Mouse (Mus musculus) liver, embryonic 13.5 days (tissue): Measurements from ENCODE around the gene Abcc12. TPM values are rescaled to one million over a fixed set of nuclear protein-coding genes. Genes with fewer than 3 reads are reported as not detected.

Source experiments
- ATAC-seq: fragments of 200-750 bp; cut with Nextera tagmentation; 2 replicates; pipeline ENCODE4 v1.8.0; 2017; ENCODE audit warnings: low read depth, mild to moderate bottlenecking, moderate number of reproducible peaks, moderate library complexity
- DNase-seq: peaks from one replicate; pipeline ENCODE4 v3.0.0; 2022
- H3K27ac ChIP-seq: fragments of 300-500 bp; sonication (generic); 2 replicates; pipeline ENCODE4 v1.5.1; 2015; ENCODE audit warnings: moderate library complexity, mild to moderate bottlenecking, inconsistent platforms
- H3K27me3 ChIP-seq: fragments of 300-500 bp; sonication (generic); 2 replicates; pipeline ENCODE4 v1.6.1; 2015; ENCODE audit warnings: mild to moderate bottlenecking, inconsistent platforms
- H3K36me3 ChIP-seq: fragments of 300-500 bp; sonication (generic); 2 replicates; pipeline ENCODE4 v1.6.1; 2015; ENCODE audit warnings: mild to moderate bottlenecking, inconsistent platforms
- H3K4me1 ChIP-seq: fragments of 300-500 bp; sonication (generic); replicated peaks from 2 replicates; pipeline ENCODE4 v1.6.1; 2015; ENCODE audit warnings: inconsistent platforms
- H3K4me2 ChIP-seq: fragments of 300-500 bp; sonication (generic); 2 replicates; pipeline ENCODE4 v1.6.1; 2015; ENCODE audit warnings: inconsistent platforms, mild to moderate bottlenecking, moderate library complexity
- H3K4me3 ChIP-seq: fragments of 300-500 bp; sonication (generic); replicated peaks from 2 replicates; pipeline ENCODE4 v1.5.1; 2015; ENCODE audit warnings: mild to moderate bottlenecking, inconsistent platforms
- H3K9ac ChIP-seq: fragments of 300-500 bp; sonication (generic); 2 replicates; pipeline ENCODE4 v1.6.1; 2015; ENCODE audit warnings: mild to moderate bottlenecking, inconsistent platforms
- H3K9me3 ChIP-seq: fragments of 300-500 bp; sonication (generic); replicated peaks from 2 replicates; pipeline ENCODE4 v1.6.1; 2016; ENCODE audit warnings: inconsistent platforms
- WGBS: fragments of 180-500 bp; shearing (Covaris S2); methylation state at CpG from one replicate; pipeline ENCODE4 v1.1.7; 2015; ENCODE audit not compliant: insufficient replicate concordance; 5-methylcytosine and 5-hydroxymethylcytosine counted together
- polyA plus RNA-seq: library from polyadenylated mRNA; unstranded; fragments of >200 nt; fragmentation: Nextera tagmentation; extraction: Ambion mirVana; gene quantifications from 2 replicates; pipeline ENCODE4 v1.2.1, GENCODE M21; 2015

The Abcc12 gene
- polyA plus RNA-seq, 1 experiment from 2014 or later, result not detected

DNA sequence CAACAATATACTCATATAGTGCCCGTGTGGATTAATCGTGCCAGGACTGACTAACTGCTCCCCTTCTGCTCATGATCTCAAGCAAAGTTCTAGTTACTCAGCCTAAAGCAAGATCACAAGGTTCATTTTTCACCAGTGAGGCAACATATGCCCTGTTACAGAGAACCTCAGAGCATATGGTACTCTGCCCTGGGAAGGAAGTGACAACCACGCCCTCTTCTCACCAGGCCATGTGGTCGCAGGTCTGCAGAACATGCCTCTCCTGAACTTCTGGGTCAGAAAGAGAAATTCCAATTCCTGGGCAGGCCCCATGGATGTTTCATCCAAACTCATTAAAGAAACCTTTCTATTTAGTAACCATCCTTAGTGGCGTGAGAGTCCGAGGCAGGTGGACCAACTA lies 39.6 kb downstream of the Abcc12 start:
- Histone ChIP-seq H3K4me3 (no peak overlapping the region), H3K9me3 (0 out of 2 replicates have a peak, but pooled peaks cover 5% of the 10 kb centered on the region), H3K9ac (no peak overlapping the region), H3K27me3 (no peaks in the 10 kb centered on the region), H3K4me1 (peaks cover 5% of the 10 kb centered on the region; the same call in 1 of the 2 replicates), H3K27ac (no peak overlapping the region), H3K36me3 (no peaks in the 10 kb centered on the region), H3K4me2 (no peak overlapping the region)
- WGBS, result 72% methylated on average over 6 of the region's 6 CpGs
- ATAC-seq, result no peak
- DNase-seq, result no peak

DNA sequence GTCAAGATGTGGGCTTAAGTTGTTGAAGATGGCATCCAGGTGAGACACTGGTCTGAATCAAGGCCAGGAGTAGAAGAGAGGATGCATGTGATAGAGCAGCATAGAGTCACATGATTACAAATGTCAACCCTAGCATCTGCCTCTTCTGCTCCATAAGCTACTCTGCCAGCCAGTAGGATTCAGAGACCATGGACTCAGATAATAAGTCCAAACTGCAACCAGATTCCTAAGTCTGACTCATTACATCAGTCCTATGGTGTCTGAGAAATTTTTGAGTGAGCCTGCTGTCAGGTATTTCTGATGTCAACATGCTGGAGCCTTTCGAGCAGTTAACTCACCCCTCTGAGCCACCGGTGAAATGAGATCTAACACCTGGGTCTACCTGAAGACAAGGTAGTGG lies 40.1 kb downstream of the Abcc12 start:
- DNase-seq (no peak), ATAC-seq (no peak)
- Histone ChIP-seq H3K9me3 (0 out of 2 replicates have a peak, but pooled peaks cover 5% of the 10 kb centered on the region), H3K27ac (no peak overlapping the region), H3K4me1 (peaks cover 5% of the 10 kb centered on the region; the same call in 1 of the 2 replicates), H3K9ac (no peak overlapping the region), H3K4me3 (no peak overlapping the region), H3K27me3 (no peaks in the 10 kb centered on the region), H3K4me2 (no peak overlapping the region), H3K36me3 (no peaks in the 10 kb centered on the region)
- 84% methylated on average over 2 of the region's 2 CpGs for WGBS

DNA sequence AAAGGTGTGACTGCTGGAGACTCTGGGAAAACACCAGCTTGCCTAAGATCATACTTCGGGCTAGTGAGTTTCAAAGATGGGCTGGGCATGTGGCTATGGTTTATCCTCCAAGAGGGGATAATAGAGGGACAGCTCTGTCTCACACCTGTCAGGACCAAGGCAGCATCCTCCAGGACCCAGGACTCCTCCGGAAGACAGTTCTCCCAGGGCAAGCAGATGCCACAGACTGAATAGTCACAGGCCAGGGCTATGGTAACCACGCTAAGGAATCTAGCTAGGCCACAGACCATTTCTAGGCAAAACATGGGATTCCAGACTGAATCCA lies 43.9 kb downstream of the Abcc12 start:
- no peak for DNase-seq
- Histone ChIP-seq H3K36me3 (no peaks in the 10 kb centered on the region), H3K4me2 (no peak overlapping the region), H3K4me3 (no peak overlapping the region), H3K4me1 (peaks cover 5% of the 10 kb centered on the region; the same call in 1 of the 2 replicates), H3K9me3 (no peaks in the 10 kb centered on the region), H3K9ac (no peak overlapping the region), H3K27ac (no peak overlapping the region), H3K27me3 (no peaks in the 10 kb centered on the region)
- 40% methylated on average over 3 of the region's 3 CpGs for WGBS
- ATAC-seq, result no peak

DNA sequence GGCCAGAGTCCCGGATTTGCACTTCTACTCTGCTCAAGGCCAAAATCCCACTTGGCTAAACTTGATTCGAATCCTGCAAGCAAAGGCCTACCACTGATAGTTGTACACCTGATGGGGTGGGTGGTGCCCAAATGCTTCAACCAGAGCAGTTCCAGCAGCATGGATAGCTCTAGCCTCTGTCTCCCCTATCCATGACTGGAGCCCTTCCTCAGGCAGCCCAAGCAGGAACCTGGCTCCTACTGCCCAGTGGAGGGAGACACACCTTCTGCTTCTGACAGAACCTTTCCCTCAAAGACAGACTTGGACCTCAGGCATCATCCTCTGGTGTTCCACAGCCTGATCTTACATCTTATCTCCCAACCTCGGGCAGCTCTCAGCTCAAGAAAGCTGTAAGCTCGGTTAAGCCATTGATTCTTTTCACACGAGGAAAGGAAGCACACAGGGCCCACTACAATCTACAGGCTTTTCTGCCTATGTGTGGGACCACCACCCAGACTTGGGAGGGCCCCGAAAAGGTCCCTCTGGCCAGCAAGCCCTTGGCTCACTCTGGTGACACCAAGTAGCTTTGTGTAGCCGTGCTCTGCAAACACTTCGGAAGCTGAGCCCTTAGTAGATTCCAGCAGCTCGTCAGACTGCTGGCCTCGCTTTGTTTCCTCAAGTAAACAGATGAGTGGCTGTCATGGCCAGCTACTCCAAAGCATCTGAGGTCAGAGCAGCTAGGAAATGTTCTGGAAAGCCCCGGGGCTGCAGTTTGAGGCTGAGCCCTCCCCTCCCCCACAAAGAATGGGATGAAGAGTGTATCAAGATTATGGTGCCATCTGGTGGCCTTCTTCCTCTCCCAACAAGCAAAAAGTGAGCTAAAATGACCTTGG lies 44.5 kb downstream of the Abcc12 start:
- Histone ChIP-seq H3K27me3 (no peaks in the 10 kb centered on the region), H3K9ac (no peak overlapping the region), H3K4me3 (no peak overlapping the region), H3K9me3 (no peaks in the 10 kb centered on the region), H3K27ac (no peak overlapping the region), H3K4me2 (no peak overlapping the region), H3K4me1 (peaks cover 5% of the 10 kb centered on the region; the same call in 1 of the 2 replicates), H3K36me3 (no peaks in the 10 kb centered on the region)
- no peak for ATAC-seq
- no peak for DNase-seq
- 34% methylated on average over 11 of the region's 11 CpGs for WGBS

DNA sequence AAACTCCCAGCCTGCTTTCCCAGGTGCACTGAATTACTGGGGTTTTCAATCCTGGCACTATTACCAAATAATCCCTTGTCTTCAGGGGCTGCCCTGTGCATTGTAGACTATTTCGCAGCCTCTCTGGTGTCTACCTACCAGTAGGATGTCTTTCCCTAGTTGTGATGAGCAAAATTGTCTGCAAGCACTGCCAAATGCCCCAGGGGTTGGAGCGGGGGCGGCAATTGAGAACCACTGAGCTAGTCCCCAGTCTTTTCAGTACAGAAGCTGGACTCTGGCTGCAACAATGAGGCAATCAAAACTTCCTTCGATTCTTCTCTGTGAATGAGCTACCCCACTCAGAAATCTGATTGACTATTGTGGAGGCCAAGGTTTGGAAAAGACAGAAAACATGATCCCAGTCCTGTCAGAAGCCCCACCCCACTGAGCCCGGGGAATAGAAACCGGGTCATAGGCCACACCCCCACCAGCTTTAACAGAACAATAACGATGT lies 45.4 kb downstream of the Abcc12 start:
- no peaks in the 10 kb centered on the region for H3K27me3 ChIP-seq
- H3K4me2 ChIP-seq, result no peak overlapping the region
- no peaks in the 10 kb centered on the region for H3K9me3 ChIP-seq
- no peak overlapping the region for H3K4me3 ChIP-seq
- no peak for ATAC-seq
- H3K27ac ChIP-seq, result no peak overlapping the region
- no peak for DNase-seq
- no peak overlapping the region for H3K9ac ChIP-seq
- no peaks in the 10 kb centered on the region for H3K36me3 ChIP-seq
- H3K4me1 ChIP-seq, result peaks cover 5% of the 10 kb centered on the region; the same call in 1 of the 2 replicates
- WGBS, result 46% methylated on average over 7 of the region's 7 CpGs

DNA sequence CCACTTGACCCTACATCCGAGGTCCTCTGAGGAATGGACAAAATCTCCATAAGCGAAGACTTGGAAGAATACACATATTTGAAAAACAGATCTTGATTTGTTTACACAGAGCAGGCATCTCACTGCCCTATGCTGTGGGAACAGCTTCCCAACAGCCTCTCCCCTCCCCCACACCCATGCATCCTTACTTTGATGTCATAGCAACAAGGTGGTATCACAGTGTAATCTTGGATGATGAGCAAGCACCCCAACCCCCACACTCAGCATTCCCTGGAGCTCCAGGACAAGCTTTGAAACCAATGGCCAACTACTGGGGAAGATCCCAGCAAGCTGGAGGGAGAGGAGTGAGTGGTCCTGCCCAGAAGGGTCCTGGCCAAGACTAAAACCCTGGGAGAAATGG lies 50.8 kb downstream of the Abcc12 start:
- no peak for DNase-seq
- ATAC-seq, result no peak
- Histone ChIP-seq H3K4me3 (no peak overlapping the region), H3K4me2 (no peak overlapping the region), H3K9ac (no peak overlapping the region), H3K36me3 (no peaks in the 10 kb centered on the region), H3K27ac (no peak overlapping the region), H3K9me3 (no peaks in the 10 kb centered on the region), H3K4me1 (no peaks in the 10 kb centered on the region), H3K27me3 (no peaks in the 10 kb centered on the region)
- WGBS, result 51% methylated on average over 2 of the region's 2 CpGs

GRCm38 (mm10) chr8:86527336-86528029 lies 53.0 kb downstream of the Abcc12 start:
- Histone ChIP-seq H3K27me3 (no peaks in the 10 kb centered on the region), H3K9me3 (no peaks in the 10 kb centered on the region), H3K4me3 (no peak overlapping the region), H3K9ac (no peak overlapping the region), H3K27ac (no peak overlapping the region), H3K4me1 (no peaks in the 10 kb centered on the region), H3K36me3 (no peaks in the 10 kb centered on the region), H3K4me2 (no peak overlapping the region)
- 70% methylated on average over 19 of the region's 19 CpGs for WGBS
- DNase-seq (no peak), ATAC-seq (no peak)

- no peaks in the 10 kb centered on the region for H3K9me3 ChIP-seq
- H3K4me2 ChIP-seq, result no peak overlapping the region
- DNase-seq, result no peak
- no peak overlapping the region for H3K27ac ChIP-seq
- ATAC-seq, result no peak
- H3K27me3 ChIP-seq, result no peaks in the 10 kb centered on the region
- 79% methylated on average over 8 of the region's 8 CpGs for WGBS
- no peaks in the 10 kb centered on the region for H3K4me1 ChIP-seq
- H3K36me3 ChIP-seq, result no peaks in the 10 kb centered on the region
- H3K9ac ChIP-seq, result no peak overlapping the region
- H3K4me3 ChIP-seq, result no peak overlapping the region
Observed at GRCm38 (mm10) chr8:86526808-86527207, 53.7 kb downstream of the Abcc12 start.

- H3K4me2 ChIP-seq, result no peak overlapping the region
- no peaks in the 10 kb centered on the region for H3K9me3 ChIP-seq
- ATAC-seq, result no peak
- H3K4me3 ChIP-seq, result no peak overlapping the region
- no peaks in the 10 kb centered on the region for H3K36me3 ChIP-seq
- H3K9ac ChIP-seq, result no peak overlapping the region
- 83% methylated on average over 1 of the region's 1 CpGs for WGBS
- no peaks in the 10 kb centered on the region for H3K27me3 ChIP-seq
- no peak for DNase-seq
- H3K27ac ChIP-seq, result no peak overlapping the region
- H3K4me1 ChIP-seq, result no peaks in the 10 kb centered on the region
Observed at GRCm38 (mm10) chr8:86514203-86514602, 66.3 kb downstream of the Abcc12 start.

- DNase-seq, result no peak
Observed at GRCm38 (mm10) chr8:86512886-86513285, 67.6 kb downstream of the Abcc12 start.

GRCm38 (mm10) chr8:86512131-86512792 lies 68.2 kb downstream of the Abcc12 start:
- H3K4me3 ChIP-seq, result no peak overlapping the region
- no peak overlapping the region for H3K27ac ChIP-seq
- H3K9me3 ChIP-seq, result no peaks in the 10 kb centered on the region
- H3K36me3 ChIP-seq, result no peaks in the 10 kb centered on the region
- H3K27me3 ChIP-seq, result no peaks in the 10 kb centered on the region
- 45% methylated on average over 10 of the region's 10 CpGs for WGBS
- no peaks in the 10 kb centered on the region for H3K4me1 ChIP-seq
- no peak for ATAC-seq
- no peak for DNase-seq
- no peak overlapping the region for H3K4me2 ChIP-seq
- no peak overlapping the region for H3K9ac ChIP-seq

More at GRCm38 (mm10) chr8:86512886-86513285, 67.6 kb downstream of the Abcc12 start:
- WGBS, result 50% methylated on average over 5 of the region's 5 CpGs
- Histone ChIP-seq H3K36me3 (no peaks in the 10 kb centered on the region), H3K27ac (no peak overlapping the region), H3K9ac (no peak overlapping the region), H3K4me3 (no peak overlapping the region), H3K27me3 (no peaks in the 10 kb centered on the region), H3K4me1 (no peaks in the 10 kb centered on the region), H3K4me2 (no peak overlapping the region), H3K9me3 (no peaks in the 10 kb centered on the region)
- no peak for ATAC-seq
